Mouse (Mus musculus): ENCODE measurements at regions not wholly inside any gene's neighbourhood (a gene's known extent, or its start where the extent isn't known, plus 50 kb on each side); places are given as distances from the start of the nearest gene placed in this dataset.

GRCm38 (mm10) chr6:94389716-94390115 is 106.0 kb upstream of the Magi1 start:
- DNase-seq (ENCODE audit: extremely low spot score, low spot score), result no peak
- Histone ChIP-seq H3K9me3 (no peaks in the 10 kb centered on the region), H3K27ac (no peak overlapping the region), H3K4me1 (peaks cover 6% of the 10 kb centered on the region), H3K4me3 (no peak overlapping the region), H3K27me3 (ENCODE audit: poor library complexity, severe bottlenecking) (peaks cover 4% of the 10 kb centered on the region; the same call in 1 of the 2 replicates), H3K36me3 (replicated peaks) (no peaks in the 10 kb centered on the region)
- 85% methylated on average over 9 of the region's 9 CpGs for WGBS

GRCm38 (mm10) chr6:94387648-94388047 is 103.9 kb upstream of the Magi1 start:
- 79% methylated on average over 2 of the region's 2 CpGs for WGBS
- H3K36me3 ChIP-seq (replicated peaks), result no peaks in the 10 kb centered on the region
- no peaks in the 10 kb centered on the region for H3K9me3 ChIP-seq
- no peak for DNase-seq (ENCODE audit: extremely low spot score, low spot score)
- peaks cover 4% of the 10 kb centered on the region; the same call in 1 of the 2 replicates for H3K27me3 ChIP-seq (ENCODE audit: poor library complexity, severe bottlenecking)
- H3K4me3 ChIP-seq, result no peak overlapping the region
- no peaks in the 10 kb centered on the region; the same call in 1 of the 2 replicates for H3K4me1 ChIP-seq
- H3K27ac ChIP-seq, result no peak overlapping the region

- H3K4me1 ChIP-seq, result no peaks in the 10 kb centered on the region; the same call in 1 of the 2 replicates
- no peaks in the 10 kb centered on the region for H3K36me3 ChIP-seq (replicated peaks)
- WGBS, result 75% methylated on average over 2 of the region's 2 CpGs
- no peak for DNase-seq (ENCODE audit: extremely low spot score, low spot score)
- H3K4me3 ChIP-seq, result no peak overlapping the region
- no peaks in the 10 kb centered on the region for H3K9me3 ChIP-seq
- peaks cover 3% of the 10 kb centered on the region; the same call in 1 of the 2 replicates for H3K27me3 ChIP-seq (ENCODE audit: poor library complexity, severe bottlenecking)
- no peak overlapping the region; the same call in 1 of the 2 replicates for H3K27ac ChIP-seq
Measured at GRCm38 (mm10) chr6:94385531-94385930, 101.8 kb upstream of the Magi1 start.

GRCm38 (mm10) chr6:94369991-94370390 is 86.3 kb upstream of the Magi1 start:
- no peaks in the 10 kb centered on the region for H3K27me3 ChIP-seq (ENCODE audit: poor library complexity, severe bottlenecking)
- no peak overlapping the region for H3K27ac ChIP-seq
- no peak for DNase-seq (ENCODE audit: extremely low spot score, low spot score)
- no peak overlapping the region for H3K4me3 ChIP-seq
- no peaks in the 10 kb centered on the region for H3K36me3 ChIP-seq (replicated peaks)
- no peaks in the 10 kb centered on the region for H3K9me3 ChIP-seq
- 88% methylated on average over 2 of the region's 2 CpGs for whole genome bisulfite sequencing
- no peaks in the 10 kb centered on the region for H3K4me1 ChIP-seq

GRCm38 (mm10) chr6:94363951-94364350 is 80.2 kb upstream of the Magi1 start:
- H3K27ac ChIP-seq, result no peak overlapping the region
- no peaks in the 10 kb centered on the region for H3K9me3 ChIP-seq
- H3K4me3 ChIP-seq, result no peak overlapping the region
- H3K36me3 ChIP-seq (replicated peaks), result no peaks in the 10 kb centered on the region
- DNase-seq (ENCODE audit: extremely low spot score, low spot score), result no peak
- H3K4me1 ChIP-seq, result no peaks in the 10 kb centered on the region
- no peaks in the 10 kb centered on the region for H3K27me3 ChIP-seq (ENCODE audit: poor library complexity, severe bottlenecking)
- WGBS, result 85% methylated on average over 6 of the region's 6 CpGs

GRCm38 (mm10) chr6:94362626-94363025 is 78.9 kb upstream of the Magi1 start:
- no peak overlapping the region for H3K27ac ChIP-seq
- H3K9me3 ChIP-seq, result no peaks in the 10 kb centered on the region
- no peaks in the 10 kb centered on the region for H3K36me3 ChIP-seq (replicated peaks)
- no peak overlapping the region for H3K4me3 ChIP-seq
- DNase-seq (ENCODE audit: extremely low spot score, low spot score), result no peak
- peaks cover 10% of the 10 kb centered on the region for H3K4me1 ChIP-seq
- H3K27me3 ChIP-seq (ENCODE audit: poor library complexity, severe bottlenecking), result no peaks in the 10 kb centered on the region

- Histone ChIP-seq H3K4me1 (peaks cover 25% of the 10 kb centered on the region), H3K27ac (0 out of 2 replicates have a peak overlapping the region, but pooled peaks have one; percentile 44), H3K9me3 (no peaks in the 10 kb centered on the region), H3K36me3 (replicated peaks) (no peaks in the 10 kb centered on the region), H3K27me3 (ENCODE audit: poor library complexity, severe bottlenecking) (no peaks in the 10 kb centered on the region), H3K4me3 (no peak overlapping the region)
- DNase-seq (ENCODE audit: extremely low spot score, low spot score), result no peak
- 70% methylated on average over 4 of the region's 4 CpGs for WGBS
Measured at GRCm38 (mm10) chr6:94357568-94357967, 73.9 kb upstream of the Magi1 start.

- Histone ChIP-seq H3K27ac (no peak overlapping the region), H3K4me3 (no peak overlapping the region), H3K36me3 (replicated peaks) (no peaks in the 10 kb centered on the region), H3K4me1 (peaks cover 25% of the 10 kb centered on the region), H3K27me3 (ENCODE audit: poor library complexity, severe bottlenecking) (no peaks in the 10 kb centered on the region), H3K9me3 (no peaks in the 10 kb centered on the region)
- WGBS, result 49% methylated on average over 8 of the region's 8 CpGs
- no peak for DNase-seq (ENCODE audit: extremely low spot score, low spot score)
Measured at GRCm38 (mm10) chr6:94354451-94355095, 70.9 kb upstream of the Magi1 start.

- no peak for DNase-seq (ENCODE audit: extremely low spot score, low spot score)
- H3K9me3 ChIP-seq, result peaks cover 4% of the 10 kb centered on the region; the same call in 1 of the 2 replicates
- no peaks in the 10 kb centered on the region for H3K4me1 ChIP-seq
- no peak overlapping the region for H3K27ac ChIP-seq
- H3K27me3 ChIP-seq (ENCODE audit: poor library complexity, severe bottlenecking), result no peaks in the 10 kb centered on the region
- H3K36me3 ChIP-seq (replicated peaks), result no peaks in the 10 kb centered on the region
- 84% methylated on average over 2 of the region's 2 CpGs for WGBS
- no peak overlapping the region for H3K4me3 ChIP-seq
Measured at GRCm38 (mm10) chr6:94344296-94344695, 60.6 kb upstream of the Magi1 start.

GRCm38 (mm10) chr6:94340546-94340945 is 56.8 kb upstream of the Magi1 start:
- Histone ChIP-seq H3K4me3 (no peak overlapping the region), H3K36me3 (replicated peaks) (no peaks in the 10 kb centered on the region), H3K4me1 (peaks cover 12% of the 10 kb centered on the region), H3K27me3 (ENCODE audit: poor library complexity, severe bottlenecking) (no peaks in the 10 kb centered on the region), H3K9me3 (no peaks in the 10 kb centered on the region), H3K27ac (no peak overlapping the region)
- 64% methylated on average over 2 of the region's 2 CpGs for WGBS
- DNase-seq (ENCODE audit: extremely low spot score, low spot score), result no peak

GRCm38 (mm10) chr6:94336168-94336567 is 52.5 kb upstream of the Magi1 start:
- no peaks in the 10 kb centered on the region for H3K27me3 ChIP-seq (ENCODE audit: poor library complexity, severe bottlenecking)
- peak; percentile 47 for DNase-seq (ENCODE audit: extremely low spot score, low spot score)
- H3K4me1 ChIP-seq, result peaks cover 16% of the 10 kb centered on the region
- H3K4me3 ChIP-seq, result no peak overlapping the region
- H3K36me3 ChIP-seq (replicated peaks), result no peaks in the 10 kb centered on the region
- WGBS, result 63% methylated on average over 6 of the region's 6 CpGs
- no peaks in the 10 kb centered on the region for H3K9me3 ChIP-seq
- peak overlapping the region; percentile 45 for H3K27ac ChIP-seq

All from forebrain, embryonic 10.5 days (tissue).